Mouse (Mus musculus) yolk sac, embryonic 10.5 days (tissue): ENCODE measurements at regions not wholly inside any gene's neighbourhood (a gene's known extent, or its start where the extent isn't known, plus 50 kb on each side); places are given as distances from the start of the nearest gene placed in this dataset.

ENCODE experiments used
- DNase-seq: peaks from one replicate; pipeline ENCODE4 v3.0.0-alpha.2; 2017; ENCODE audit warnings: low spot score

GRCm38 (mm10) chr16:52746186-52746585 lies 292.3 kb upstream of the Alcam start:
- DNase-seq: no peak

GRCm38 (mm10) chr16:52744720-52745119 lies 290.8 kb upstream of the Alcam start:
- DNase-seq: no peak

- DNase-seq: no peak
Observed at GRCm38 (mm10) chr16:52742166-52742565, 288.3 kb upstream of the Alcam start.

GRCm38 (mm10) chr16:52726120-52726844 lies 272.4 kb upstream of the Alcam start:
- DNase-seq: no peak

- no peak for DNase-seq
Observed at GRCm38 (mm10) chr16:52718231-52718932, 264.5 kb upstream of the Alcam start.

GRCm38 (mm10) chr16:52690272-52690671 lies 236.4 kb upstream of the Alcam start:
- no peak for DNase-seq

- no peak for DNase-seq
Observed at GRCm38 (mm10) chr16:52654825-52655224, 201.0 kb upstream of the Alcam start.
